Mouse (Mus musculus): ENCODE measurements around the gene Hoga1. TPM values are rescaled to one million over a fixed set of nuclear protein-coding genes. Genes with fewer than 3 reads are reported as not detected.

Hoga1 gene
- total and polyA plus RNA-seq, 2 experiments from 2014 or later: 3.1 to 3.4 TPM

DNA sequence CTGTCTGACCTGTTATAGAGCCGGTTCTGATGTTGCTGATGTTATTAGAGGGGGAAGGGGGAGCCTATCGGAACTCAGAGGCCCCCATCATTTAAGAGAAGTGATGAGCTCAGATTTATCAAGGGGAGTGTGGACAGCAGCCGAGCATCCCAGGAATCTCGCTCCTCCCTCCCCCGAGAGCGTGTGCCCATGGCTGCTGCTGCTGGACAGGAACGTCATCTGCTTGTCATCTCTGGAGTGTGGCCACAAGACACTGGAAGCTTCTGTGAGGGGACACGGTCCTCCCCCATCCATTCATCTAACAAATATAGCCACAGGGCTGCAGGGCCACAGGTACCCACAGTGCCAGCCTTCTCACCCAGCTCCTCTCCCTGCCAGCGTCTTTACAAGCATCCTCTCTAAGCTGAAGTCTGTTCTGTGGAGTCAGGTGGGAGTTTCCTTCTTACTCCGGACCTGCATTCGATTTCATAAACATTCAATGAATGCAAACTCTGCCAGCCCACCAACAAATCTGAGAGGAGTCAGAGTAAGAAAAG, 8.2 kb upstream of the Hoga1 start:
- 83% methylated on average over 11 of the region's 11 CpGs for WGBS
- no peak for ATAC-seq (ENCODE audit: low FRiP score)
- H3K36me3 ChIP-seq (ENCODE audit: insufficient read depth, low read length): 0 out of 2 replicates have a peak, but pooled peaks cover 2% of the 10 kb centered on the region
- H3K27me3 ChIP-seq (ENCODE audit: insufficient read depth, low read length): no peaks in the 10 kb centered on the region
- H3K4me1 ChIP-seq (ENCODE audit: insufficient read depth, low read length): no peaks in the 10 kb centered on the region
- TF ChIP-seq CTCF (IDR thresholded peaks at IDR 0.05): no peak
- H3K27ac ChIP-seq (ENCODE audit: low read depth, low read length): no peak overlapping the region
- H3K4me2 ChIP-seq (ENCODE audit: low read depth, low read length, poor library complexity, severe bottlenecking): no peak overlapping the region
- H3K9me3 ChIP-seq (ENCODE audit: low read length): no peaks in the 10 kb centered on the region
- H3K4me3 ChIP-seq (ENCODE audit: low read depth, low read length): no peak overlapping the region
- no peak for DNase-seq (ENCODE audit: low spot score)
- no peak overlapping the region for H3K9ac ChIP-seq (replicated peaks; ENCODE audit: low read length, poor library complexity, severe bottlenecking)

DNA sequence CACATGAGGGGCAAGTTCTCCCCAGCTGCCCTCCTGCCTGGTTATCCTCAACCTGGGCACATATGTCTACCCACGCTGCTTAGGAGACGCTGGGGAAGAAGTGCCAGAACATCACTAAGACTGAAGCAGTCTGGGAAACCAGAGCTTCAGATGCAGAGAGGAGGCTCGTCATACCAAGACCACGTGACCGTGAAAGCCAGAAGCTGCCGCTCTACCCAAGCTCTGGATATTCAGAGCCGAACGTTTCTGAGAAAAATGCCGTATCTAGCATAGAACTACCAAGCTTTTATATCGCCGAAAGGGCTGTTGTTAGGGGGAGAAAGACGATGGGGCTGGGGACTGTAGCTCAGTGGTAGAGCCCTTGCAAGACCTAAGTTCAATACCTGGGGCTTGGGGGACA, 7.1 kb upstream of the Hoga1 start:
- Histone ChIP-seq H3K9me3 (ENCODE audit: low read length) (no peaks in the 10 kb centered on the region), H3K27me3 (ENCODE audit: insufficient read depth, low read length) (no peaks in the 10 kb centered on the region), H3K4me3 (ENCODE audit: low read depth, low read length) (no peak overlapping the region), H3K27ac (ENCODE audit: low read depth, low read length) (no peak overlapping the region), H3K4me2 (ENCODE audit: low read depth, low read length, poor library complexity, severe bottlenecking) (no peak overlapping the region), H3K36me3 (ENCODE audit: insufficient read depth, low read length) (0 out of 2 replicates have a peak, but pooled peaks cover 2% of the 10 kb centered on the region), H3K4me1 (ENCODE audit: insufficient read depth, low read length) (no peaks in the 10 kb centered on the region), H3K9ac (replicated peaks; ENCODE audit: low read length, poor library complexity, severe bottlenecking) (no peak overlapping the region)
- ATAC-seq (ENCODE audit: low FRiP score): no peak
- DNase-seq (ENCODE audit: low spot score): no peak
- TF ChIP-seq CTCF (IDR thresholded peaks at IDR 0.05): no peak
- 91% methylated on average over 12 of the region's 12 CpGs for WGBS

DNA sequence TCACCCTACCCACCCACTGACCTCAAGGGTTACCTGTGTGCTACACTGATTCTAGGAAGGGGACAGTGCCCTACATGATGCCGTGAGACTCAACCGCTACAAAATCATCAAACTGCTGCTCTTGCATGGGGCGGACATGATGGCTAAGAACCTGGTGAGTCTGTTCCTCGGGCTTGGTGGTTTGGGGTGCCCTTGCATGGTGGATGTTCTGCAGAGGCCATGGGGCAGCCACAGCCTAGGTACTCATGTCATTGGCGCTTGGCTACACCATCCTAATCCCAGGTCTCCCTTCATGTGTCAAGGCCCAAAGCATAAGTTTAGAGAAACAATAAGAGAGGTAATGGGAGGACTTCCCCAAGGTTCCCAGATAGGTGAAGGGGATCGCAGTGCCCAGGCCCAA, 1.4 kb upstream of the Hoga1 start:
- Histone ChIP-seq H3K9me3 (ENCODE audit: low read length) (no peaks in the 10 kb centered on the region), H3K36me3 (ENCODE audit: insufficient read depth, low read length) (no peaks in the 10 kb centered on the region), H3K9ac (replicated peaks; ENCODE audit: low read length, poor library complexity, severe bottlenecking) (no peak overlapping the region), H3K4me2 (ENCODE audit: low read depth, low read length, poor library complexity, severe bottlenecking) (no peak overlapping the region), H3K27me3 (ENCODE audit: insufficient read depth, low read length) (no peaks in the 10 kb centered on the region), H3K4me1 (ENCODE audit: insufficient read depth, low read length) (no peaks in the 10 kb centered on the region), H3K4me3 (ENCODE audit: low read depth, low read length) (no peak overlapping the region), H3K27ac (ENCODE audit: low read depth, low read length) (no peak overlapping the region)
- ATAC-seq (ENCODE audit: low FRiP score) (no peak), DNase-seq (ENCODE audit: low spot score) (no peak)
- no peak for TF ChIP-seq CTCF (IDR thresholded peaks at IDR 0.05)
- WGBS: 98% methylated on average over 6 of the region's 6 CpGs

DNA sequence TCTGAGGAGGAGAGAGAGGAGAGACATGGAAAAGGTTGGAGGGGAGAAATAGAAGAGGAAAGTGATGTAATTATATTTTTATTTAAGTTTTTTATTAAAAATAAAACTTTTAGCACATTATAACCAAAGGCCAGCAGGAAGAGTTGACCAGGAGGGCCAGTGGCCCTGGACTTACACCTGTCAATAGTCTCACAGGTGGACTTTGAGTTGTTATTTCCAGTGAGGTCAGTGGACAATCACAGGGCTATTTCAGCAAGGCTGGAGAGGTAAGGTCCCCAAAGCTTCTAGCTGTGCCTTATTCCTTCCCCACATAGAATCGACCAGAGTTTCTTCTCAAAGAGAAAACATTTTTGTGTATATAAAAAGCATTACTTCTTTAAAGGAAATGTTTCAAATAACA, 4.8 kb downstream of the Hoga1 start:
- ATAC-seq (ENCODE audit: low FRiP score): no peak
- Histone ChIP-seq H3K4me3 (ENCODE audit: low read depth, low read length) (no peak overlapping the region), H3K9me3 (ENCODE audit: low read length) (no peaks in the 10 kb centered on the region), H3K4me2 (ENCODE audit: low read depth, low read length, poor library complexity, severe bottlenecking) (no peak overlapping the region), H3K4me1 (ENCODE audit: insufficient read depth, low read length) (no peaks in the 10 kb centered on the region), H3K27me3 (ENCODE audit: insufficient read depth, low read length) (no peaks in the 10 kb centered on the region), H3K27ac (ENCODE audit: low read depth, low read length) (no peak overlapping the region), H3K9ac (replicated peaks; ENCODE audit: low read length, poor library complexity, severe bottlenecking) (no peak overlapping the region), H3K36me3 (ENCODE audit: insufficient read depth, low read length) (no peaks in the 10 kb centered on the region)
- 89% methylated on average over 1 of the region's 1 CpGs for WGBS
- no peak for TF ChIP-seq CTCF (IDR thresholded peaks at IDR 0.05)
- no peak for DNase-seq (ENCODE audit: low spot score)

DNA sequence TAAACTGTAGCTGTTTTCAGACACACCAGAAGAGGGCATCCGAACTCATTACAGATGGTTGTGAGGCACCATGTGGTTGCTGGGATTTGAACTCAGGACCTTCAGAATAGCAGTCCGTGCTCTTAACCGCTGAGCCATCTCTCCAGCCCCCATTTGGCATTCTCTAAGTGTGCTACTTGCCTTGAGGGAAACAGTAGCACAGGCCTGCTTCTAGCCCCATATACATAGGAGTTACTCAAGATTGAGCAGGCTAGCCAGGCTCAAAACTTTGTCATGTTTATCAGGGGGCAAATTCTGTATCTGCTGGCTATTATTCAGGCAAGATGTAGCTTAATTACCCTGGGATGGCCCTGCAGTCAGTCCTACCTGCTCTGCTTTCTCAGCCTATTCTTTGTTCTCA, 5.9 kb downstream of the Hoga1 start:
- no peak overlapping the region for H3K9ac ChIP-seq (replicated peaks; ENCODE audit: low read length, poor library complexity, severe bottlenecking)
- DNase-seq (ENCODE audit: low spot score) (no peak), ATAC-seq (ENCODE audit: low FRiP score) (no peak)

DNA sequence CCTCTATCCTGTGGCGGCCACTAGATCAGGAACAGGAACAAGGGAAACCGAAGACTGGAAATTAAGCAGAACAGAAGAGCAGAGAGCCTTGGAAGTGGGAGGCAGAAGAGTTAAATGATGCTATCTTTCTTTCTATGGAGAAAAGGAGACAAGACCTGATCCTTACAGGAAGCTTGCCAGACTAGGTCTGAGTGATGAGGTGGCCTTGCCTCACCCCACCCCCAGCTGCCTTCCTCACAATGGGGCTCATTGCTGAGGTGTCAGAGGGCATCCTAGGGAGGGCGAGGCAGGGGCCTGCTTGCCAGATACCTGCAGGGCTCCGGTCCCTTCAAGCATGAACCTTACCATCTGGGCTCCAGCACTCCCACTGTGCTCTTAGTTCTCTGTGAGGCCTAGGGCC, 6.5 kb downstream of the Hoga1 start, which contains the start of gene 4933411K16Rik:
Gene 4933411K16Rik (plus strand): TSS at position 301 of the 400 bp plus-strand sequence.
- Histone ChIP-seq H3K36me3 (ENCODE audit: insufficient read depth, low read length) (no peaks in the 10 kb centered on the region), H3K9ac (replicated peaks; ENCODE audit: low read length, poor library complexity, severe bottlenecking) (no peak within 1 kb of the TSS), H3K4me2 (ENCODE audit: low read depth, low read length, poor library complexity, severe bottlenecking) (no peak within 1 kb of the TSS), H3K27ac (ENCODE audit: low read depth, low read length) (no peak within 1 kb of the TSS), H3K4me3 (ENCODE audit: low read depth, low read length) (no peak within 1 kb of the TSS), H3K4me1 (ENCODE audit: insufficient read depth, low read length) (no peaks in the 10 kb centered on the region), H3K9me3 (ENCODE audit: low read length) (no peaks in the 10 kb centered on the region), H3K27me3 (ENCODE audit: insufficient read depth, low read length) (no peaks in the 10 kb centered on the region)
- ATAC-seq (ENCODE audit: low FRiP score) (no peak), DNase-seq (ENCODE audit: low spot score) (no peak)
- WGBS: 87% methylated on average over 4 of the region's 4 CpGs
- no peak for TF ChIP-seq CTCF (IDR thresholded peaks at IDR 0.05)

More for the DNA sequence above, 5.9 kb downstream of the Hoga1 start:
- H3K27ac ChIP-seq (ENCODE audit: low read depth, low read length): no peak overlapping the region
- no peaks in the 10 kb centered on the region for H3K9me3 ChIP-seq (ENCODE audit: low read length)
- no peaks in the 10 kb centered on the region for H3K4me1 ChIP-seq (ENCODE audit: insufficient read depth, low read length)
- no peaks in the 10 kb centered on the region for H3K36me3 ChIP-seq (ENCODE audit: insufficient read depth, low read length)
- H3K4me3 ChIP-seq (ENCODE audit: low read depth, low read length): no peak overlapping the region
- H3K27me3 ChIP-seq (ENCODE audit: insufficient read depth, low read length): no peaks in the 10 kb centered on the region
- no peak overlapping the region for H3K4me2 ChIP-seq (ENCODE audit: low read depth, low read length, poor library complexity, severe bottlenecking)
- WGBS: 86% methylated on average over 3 of the region's 3 CpGs
- TF ChIP-seq CTCF (IDR thresholded peaks at IDR 0.05): no peak
